Mouse (Mus musculus) embryonic facial prominence, embryonic 14.5 days (tissue): ENCODE results near the gene Mgat4d. TPM values are rescaled to one million over a fixed set of nuclear protein-coding genes. Genes with fewer than 3 reads are reported as not detected.

ENCODE experiments used
- ATAC-seq: fragments of 200-750 bp; cut with Nextera tagmentation; 2 replicates; pipeline ENCODE4 v1.8.0; 2017; ENCODE audit warnings: low read depth, moderate number of reproducible peaks, moderate TSS enrichment
- DNase-seq: peaks from one replicate; pipeline ENCODE4 v3.0.0-alpha.2; 2015; ENCODE audit warnings: low spot score
- H3K27ac ChIP-seq: fragments of 300-500 bp; sonication (generic); replicated peaks from 2 replicates; pipeline ENCODE4 v1.5.1; 2014; ENCODE audit warnings: low read depth, mild to moderate bottlenecking, low read length, moderate library complexity
- H3K27me3 ChIP-seq: fragments of 300-500 bp; sonication (generic); replicated peaks from 2 replicates; pipeline ENCODE4 v1.6.1; 2014; ENCODE audit warnings: low read length; ENCODE audit not compliant: control insufficient read depth, insufficient read depth
- H3K36me3 ChIP-seq: fragments of 300-500 bp; sonication (generic); 2 replicates; pipeline ENCODE4 v1.6.1; 2014; ENCODE audit warnings: low read length, mixed read lengths; ENCODE audit not compliant: control insufficient read depth, insufficient read depth
- H3K4me1 ChIP-seq: fragments of 300-500 bp; sonication (generic); 2 replicates; pipeline ENCODE4 v1.6.1; 2014; ENCODE audit warnings: antibody characterized with exemption, low read length; ENCODE audit not compliant: control insufficient read depth, insufficient read depth
- H3K4me2 ChIP-seq: fragments of 300-500 bp; sonication (generic); 2 replicates; pipeline ENCODE4 v1.6.1; 2014; ENCODE audit warnings: low read depth, mild to moderate bottlenecking, low read length, moderate library complexity, mixed read lengths
- H3K4me3 ChIP-seq: fragments of 300-500 bp; sonication (generic); 2 replicates; pipeline ENCODE4 v1.5.1; 2014; ENCODE audit warnings: low read depth, mild to moderate bottlenecking, low read length
- H3K9ac ChIP-seq: fragments of 300-500 bp; sonication (generic); 2 replicates; pipeline ENCODE4 v1.6.1; 2014; ENCODE audit warnings: low read depth, mild to moderate bottlenecking, low read length, moderate library complexity, mixed read lengths
- H3K9me3 ChIP-seq: fragments of 300-500 bp; sonication (generic); 2 replicates; pipeline ENCODE4 v1.6.1; 2016; ENCODE audit warnings: low read length; ENCODE audit not compliant: control insufficient read depth
- WGBS: fragments of 180-500 bp; shearing (Covaris S2); extraction: QIAGEN DNeasy Blood & Tissue Kit; methylation state at CpG from one replicate; pipeline ENCODE4 v1.1.7; 2014; 5-methylcytosine and 5-hydroxymethylcytosine counted together
- polyA plus RNA-seq: library from polyadenylated mRNA; unstranded; fragments of >200 nt; fragmentation: Nextera tagmentation; extraction: Ambion mirVana; gene quantifications from 2 replicates; pipeline ENCODE4 v1.2.1, GENCODE M21; 2014

Gene Mgat4d
- polyA plus RNA-seq, 1 experiment from 2014 or later, result not detected

- Histone ChIP-seq H3K4me2 (no peak overlapping the region), H3K4me1 (no peaks in the 10 kb centered on the region), H3K36me3 (no peaks in the 10 kb centered on the region), H3K27ac (no peak overlapping the region), H3K9me3 (no peaks in the 10 kb centered on the region), H3K4me3 (no peak overlapping the region), H3K9ac (no peak overlapping the region), H3K27me3 (no peaks in the 10 kb centered on the region)
- ATAC-seq (no peak), DNase-seq (no peak)
- WGBS, result 88% methylated on average over 6 of the region's 6 CpGs
These were observed 48.4 kb downstream of the Mgat4d start for GRCm38 (mm10) chr8:83396680-83397079.

- ATAC-seq (no peak), DNase-seq (no peak)
- no peak overlapping the region for H3K27ac ChIP-seq
- H3K36me3 ChIP-seq, result no peaks in the 10 kb centered on the region
- WGBS, result 71% methylated on average over 4 of the region's 4 CpGs
- no peaks in the 10 kb centered on the region for H3K27me3 ChIP-seq
- no peaks in the 10 kb centered on the region for H3K9me3 ChIP-seq
- H3K4me3 ChIP-seq, result no peak overlapping the region
- H3K4me2 ChIP-seq, result no peak overlapping the region
- H3K4me1 ChIP-seq, result no peaks in the 10 kb centered on the region
- H3K9ac ChIP-seq, result no peak overlapping the region
These were observed 49.5 kb downstream of the Mgat4d start for GRCm38 (mm10) chr8:83397726-83398125.

DNA sequence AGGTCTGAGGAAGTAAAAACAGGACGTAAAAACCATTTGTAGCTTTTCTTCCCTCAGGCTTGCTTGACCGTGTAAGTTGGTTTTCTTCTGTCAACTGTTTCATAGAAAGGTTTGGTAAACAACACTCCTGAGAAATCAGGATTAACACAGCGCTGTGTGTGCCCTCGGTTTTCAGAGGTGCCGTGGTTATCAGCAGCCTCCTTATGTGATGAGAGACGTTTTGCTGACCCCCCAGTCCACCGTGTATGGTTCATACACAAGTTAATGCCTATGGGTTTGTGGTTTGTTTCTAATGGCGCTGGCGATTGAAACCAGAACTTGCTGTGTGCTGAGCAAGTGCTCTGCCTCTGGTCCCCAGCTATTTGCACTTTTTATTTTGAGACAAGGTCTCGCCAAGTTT lies 57.3 kb downstream of the Mgat4d start:
- WGBS, result 69% methylated on average over 10 of the region's 10 CpGs
- Histone ChIP-seq H3K36me3 (no peaks in the 10 kb centered on the region), H3K27me3 (no peaks in the 10 kb centered on the region), H3K9me3 (no peaks in the 10 kb centered on the region), H3K4me1 (no peaks in the 10 kb centered on the region), H3K27ac (no peak overlapping the region), H3K4me2 (no peak overlapping the region), H3K9ac (no peak overlapping the region), H3K4me3 (no peak overlapping the region)
- DNase-seq (no peak), ATAC-seq (no peak)

GRCm38 (mm10) chr8:83406836-83407235 lies 58.6 kb downstream of the Mgat4d start:
- no peaks in the 10 kb centered on the region for H3K9me3 ChIP-seq
- ATAC-seq (no peak), DNase-seq (no peak)
- H3K4me2 ChIP-seq, result no peak overlapping the region
- 37% methylated on average over 6 of the region's 6 CpGs for WGBS
- no peak overlapping the region for H3K27ac ChIP-seq
- no peaks in the 10 kb centered on the region for H3K27me3 ChIP-seq
- H3K36me3 ChIP-seq, result no peaks in the 10 kb centered on the region
- H3K9ac ChIP-seq, result no peak overlapping the region
- H3K4me1 ChIP-seq, result no peaks in the 10 kb centered on the region
- H3K4me3 ChIP-seq, result no peak overlapping the region

DNA sequence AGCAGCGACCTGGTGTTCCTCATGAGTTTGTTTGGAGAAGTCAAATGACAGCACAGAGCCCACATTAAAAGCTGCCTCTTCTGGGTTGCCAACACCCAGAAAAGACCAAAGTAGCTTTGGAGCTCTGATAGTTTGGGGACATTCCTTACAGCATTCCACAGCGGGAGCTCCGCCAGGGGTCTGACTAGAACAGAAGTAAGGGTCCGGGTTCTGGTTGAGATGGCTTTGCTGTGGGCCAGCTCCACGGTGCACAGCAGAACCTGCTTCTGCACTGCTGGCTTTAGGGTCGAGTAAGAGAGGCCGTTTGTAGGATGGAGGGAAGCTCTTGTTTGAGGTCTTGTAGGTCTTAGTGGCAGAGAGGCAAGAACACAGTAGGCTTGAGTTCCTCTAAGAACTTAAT lies 60.2 kb downstream of the Mgat4d start:
- H3K27ac ChIP-seq, result no peak overlapping the region
- H3K4me3 ChIP-seq, result no peak overlapping the region
- H3K4me1 ChIP-seq, result no peaks in the 10 kb centered on the region
- no peaks in the 10 kb centered on the region for H3K27me3 ChIP-seq
- no peaks in the 10 kb centered on the region for H3K9me3 ChIP-seq
- H3K4me2 ChIP-seq, result no peak overlapping the region
- WGBS, result 81% methylated on average over 7 of the region's 7 CpGs
- DNase-seq (no peak), ATAC-seq (no peak)
- H3K9ac ChIP-seq, result no peak overlapping the region
- H3K36me3 ChIP-seq, result no peaks in the 10 kb centered on the region

- WGBS, result 96% methylated on average over 15 of the region's 15 CpGs
- H3K9ac ChIP-seq, result no peak overlapping the region
- H3K4me2 ChIP-seq, result no peak overlapping the region
- no peak for DNase-seq
- H3K36me3 ChIP-seq, result no peaks in the 10 kb centered on the region
- no peaks in the 10 kb centered on the region for H3K27me3 ChIP-seq
- no peaks in the 10 kb centered on the region for H3K4me1 ChIP-seq
- no peak overlapping the region for H3K4me3 ChIP-seq
- no peak for ATAC-seq
- H3K9me3 ChIP-seq, result no peaks in the 10 kb centered on the region
- no peak overlapping the region for H3K27ac ChIP-seq
These were observed 68.6 kb downstream of the Mgat4d start for GRCm38 (mm10) chr8:83416878-83417277.

- Histone ChIP-seq H3K4me3 (no peak overlapping the region), H3K9me3 (no peaks in the 10 kb centered on the region), H3K27ac (no peak overlapping the region), H3K9ac (no peak overlapping the region), H3K4me2 (no peak overlapping the region), H3K36me3 (no peaks in the 10 kb centered on the region), H3K4me1 (no peaks in the 10 kb centered on the region), H3K27me3 (no peaks in the 10 kb centered on the region)
- DNase-seq (no peak), ATAC-seq (no peak)
- 78% methylated on average over 6 of the region's 6 CpGs for WGBS
These were observed 69.7 kb downstream of the Mgat4d start for GRCm38 (mm10) chr8:83417970-83418369.

DNA sequence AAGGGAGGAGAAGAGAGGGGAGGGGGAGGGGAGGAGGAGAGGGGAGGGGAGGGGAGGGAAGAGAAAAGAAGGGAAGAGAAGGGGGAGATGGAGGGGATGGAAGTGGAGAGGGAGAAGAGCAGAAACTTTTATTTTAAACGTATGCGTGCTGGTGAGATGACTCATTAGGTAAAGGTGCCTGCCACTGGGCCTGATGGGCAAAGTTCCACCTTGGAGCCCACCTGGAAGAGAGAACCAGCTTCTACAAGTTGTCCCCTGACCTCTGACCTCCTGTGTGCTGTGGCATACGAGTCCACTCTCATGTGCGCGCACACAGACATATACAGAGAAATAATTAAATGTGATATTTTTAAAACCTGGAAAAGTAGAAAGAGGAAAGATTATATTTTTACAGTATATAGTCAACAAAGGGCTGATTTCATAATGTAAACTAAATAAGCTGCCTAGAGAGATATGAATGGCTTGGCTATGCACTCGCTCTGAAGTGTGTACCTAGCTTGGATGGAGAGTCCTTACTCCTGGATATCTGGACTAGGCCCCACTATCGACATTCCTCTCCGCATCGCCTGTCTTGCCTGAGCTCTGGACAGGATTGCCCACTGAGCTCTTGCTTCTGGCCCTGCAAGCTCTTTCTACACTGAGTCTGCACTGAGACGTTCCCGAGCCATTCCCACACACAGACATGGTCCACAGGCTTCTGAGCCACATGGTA lies 70.7 kb downstream of the Mgat4d start:
- no peak overlapping the region for H3K4me2 ChIP-seq
- no peak overlapping the region for H3K9ac ChIP-seq
- DNase-seq, result no peak
- H3K27ac ChIP-seq, result no peak overlapping the region
- ATAC-seq, result no peak
- no peaks in the 10 kb centered on the region for H3K36me3 ChIP-seq
- no peaks in the 10 kb centered on the region for H3K4me1 ChIP-seq
- WGBS, result 89% methylated on average over 11 of the region's 11 CpGs
- H3K4me3 ChIP-seq, result no peak overlapping the region
- no peaks in the 10 kb centered on the region for H3K27me3 ChIP-seq
- no peaks in the 10 kb centered on the region for H3K9me3 ChIP-seq

- Histone ChIP-seq H3K27me3 (no peaks in the 10 kb centered on the region), H3K4me3 (no peak overlapping the region), H3K9ac (no peak overlapping the region), H3K4me1 (no peaks in the 10 kb centered on the region), H3K27ac (no peak overlapping the region), H3K4me2 (no peak overlapping the region), H3K36me3 (no peaks in the 10 kb centered on the region), H3K9me3 (no peaks in the 10 kb centered on the region)
- ATAC-seq, result no peak
- no peak for DNase-seq
- 85% methylated on average over 1 of the region's 1 CpGs for WGBS
These were observed 73.1 kb downstream of the Mgat4d start for GRCm38 (mm10) chr8:83421354-83421753.
